Mouse (Mus musculus) testis, adult 2 months (tissue): ENCODE data around the gene Acadvl. TPM values are rescaled to one million over a fixed set of nuclear protein-coding genes. Genes with fewer than 3 reads are reported as not detected.

Experiments used
- H3K27ac ChIP-seq: fragments of 200-500 bp; 2 replicates; pipeline ENCODE4 v1.5.1; 2012; ENCODE audit warnings: low read depth, low read length; ENCODE audit not compliant: control insufficient read depth, insufficient read depth
- H3K27me3 ChIP-seq: fragments of 200-500 bp; 2 replicates; pipeline ENCODE4 v1.6.1; 2012; ENCODE audit warnings: mild to moderate bottlenecking, low read length, moderate library complexity; ENCODE audit not compliant: control insufficient read depth, insufficient read depth
- H3K36me3 ChIP-seq: fragments of 200-500 bp; 2 replicates; pipeline ENCODE4 v1.6.1; 2012; ENCODE audit warnings: mild to moderate bottlenecking, low read length; ENCODE audit not compliant: control insufficient read depth, insufficient read depth
- H3K4me1 ChIP-seq: fragments of 200-500 bp; 2 replicates; pipeline ENCODE4 v1.6.1; 2012; ENCODE audit warnings: low read length; ENCODE audit not compliant: control insufficient read depth, insufficient read depth
- H3K4me3 ChIP-seq: fragments of 200-500 bp; 2 replicates; pipeline ENCODE4 v1.5.1; 2012; ENCODE audit warnings: low read depth, mild to moderate bottlenecking, low read length, moderate library complexity, mixed read lengths; ENCODE audit not compliant: control insufficient read depth
- CTCF ChIP-seq: fragments of 200-500 bp; IDR thresholded peaks from 2 replicates; pipeline ENCODE4 v1.5.1; 2012; ENCODE audit warnings: low read depth, mild to moderate bottlenecking, inconsistent platforms, low read length, moderate library complexity; ENCODE audit not compliant: control insufficient read depth, insufficient read depth, insufficient replicate concordance
- POLR2A ChIP-seq: fragments of 200-500 bp; IDR thresholded peaks from 2 replicates; pipeline ENCODE4 v1.6.1; 2012; ENCODE audit warnings: low read depth, mild to moderate bottlenecking, inconsistent platforms, low read length, moderate library complexity; ENCODE audit not compliant: control insufficient read depth
- polyA plus RNA-seq: library from polyadenylated mRNA; depleted of rRNA; stranded (reverse); fragments of >200 nt; gene quantifications from 2 replicates; pipeline ENCODE4 v1.2.3, GENCODE M21; 2012

Gene Acadvl
- polyA plus RNA-seq, 1 experiment = 20.6 TPM

DNA sequence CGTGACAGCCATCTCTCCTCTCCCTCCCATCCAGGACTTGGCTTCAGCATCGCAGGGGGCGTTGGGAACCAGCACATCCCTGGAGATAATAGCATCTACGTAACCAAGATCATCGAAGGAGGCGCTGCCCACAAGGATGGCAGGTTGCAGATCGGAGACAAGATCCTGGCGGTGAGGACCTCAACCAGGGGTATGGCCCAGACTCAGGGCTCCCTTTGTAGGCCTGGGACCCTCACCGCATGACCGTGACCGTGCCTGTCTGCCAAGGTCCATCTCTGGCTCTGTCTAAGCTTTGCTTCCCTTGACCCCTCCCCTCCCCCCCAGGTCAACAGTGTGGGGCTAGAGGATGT is 16.1 kb upstream of the Acadvl start:
- H3K27ac ChIP-seq = no peak overlapping the region
- H3K4me1 ChIP-seq = peaks cover 32% of the 10 kb centered on the region
- no peaks in the 10 kb centered on the region for H3K36me3 ChIP-seq
- TF ChIP-seq CTCF = no peak
- no peak for TF ChIP-seq POLR2A
- no peak overlapping the region for H3K4me3 ChIP-seq
- H3K27me3 ChIP-seq = no peaks in the 10 kb centered on the region

- Histone ChIP-seq H3K27ac (no peak overlapping the region), H3K4me3 (no peak overlapping the region), H3K36me3 (no peaks in the 10 kb centered on the region), H3K27me3 (no peaks in the 10 kb centered on the region), H3K4me1 (peaks cover 35% of the 10 kb centered on the region)
- TF ChIP-seq POLR2A (no peak), CTCF (no peak)
These were observed 15.6 kb upstream of the Acadvl start for GRCm38 (mm10) chr11:70030651-70031320.

DNA sequence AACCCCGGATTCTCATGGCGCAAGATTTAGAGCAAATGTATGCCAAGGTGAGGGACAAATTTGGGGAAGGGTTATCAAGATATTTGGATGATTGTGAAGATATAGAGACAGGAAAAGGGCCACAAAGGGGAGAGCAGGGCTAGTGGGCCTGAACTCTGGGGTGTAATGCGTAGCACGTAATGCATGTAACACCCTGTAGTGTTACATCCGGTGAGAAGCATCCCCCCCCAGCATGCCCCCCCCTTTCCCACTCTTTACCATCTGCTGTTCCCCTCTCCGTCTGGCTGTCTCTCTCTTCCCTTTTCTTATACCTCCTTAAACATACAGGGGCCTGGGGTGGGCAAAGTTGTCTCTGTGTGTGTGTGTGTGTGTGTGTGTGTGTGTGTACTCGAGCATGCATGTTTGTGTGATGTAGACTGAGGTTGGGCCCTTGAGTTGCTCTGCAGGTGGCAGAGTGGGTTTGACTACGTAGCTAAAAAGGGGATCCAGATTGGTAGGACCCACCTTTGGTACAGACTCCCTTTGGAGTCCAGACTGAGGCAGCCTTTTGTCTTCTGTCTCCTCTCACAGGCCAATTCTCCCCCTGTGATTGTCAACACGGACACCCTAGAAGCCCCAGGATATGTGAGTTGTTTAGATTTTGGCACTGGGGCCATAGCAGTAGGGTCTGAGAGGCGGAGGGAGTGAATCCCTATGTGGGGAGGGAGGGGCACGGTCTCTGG is 14.8 kb upstream of the Acadvl start:
- Histone ChIP-seq H3K36me3 (no peaks in the 10 kb centered on the region), H3K27ac (no peak overlapping the region), H3K4me3 (no peak overlapping the region), H3K27me3 (no peaks in the 10 kb centered on the region), H3K4me1 (peaks cover 35% of the 10 kb centered on the region)
- TF ChIP-seq CTCF (no peak), POLR2A (no peak)

DNA sequence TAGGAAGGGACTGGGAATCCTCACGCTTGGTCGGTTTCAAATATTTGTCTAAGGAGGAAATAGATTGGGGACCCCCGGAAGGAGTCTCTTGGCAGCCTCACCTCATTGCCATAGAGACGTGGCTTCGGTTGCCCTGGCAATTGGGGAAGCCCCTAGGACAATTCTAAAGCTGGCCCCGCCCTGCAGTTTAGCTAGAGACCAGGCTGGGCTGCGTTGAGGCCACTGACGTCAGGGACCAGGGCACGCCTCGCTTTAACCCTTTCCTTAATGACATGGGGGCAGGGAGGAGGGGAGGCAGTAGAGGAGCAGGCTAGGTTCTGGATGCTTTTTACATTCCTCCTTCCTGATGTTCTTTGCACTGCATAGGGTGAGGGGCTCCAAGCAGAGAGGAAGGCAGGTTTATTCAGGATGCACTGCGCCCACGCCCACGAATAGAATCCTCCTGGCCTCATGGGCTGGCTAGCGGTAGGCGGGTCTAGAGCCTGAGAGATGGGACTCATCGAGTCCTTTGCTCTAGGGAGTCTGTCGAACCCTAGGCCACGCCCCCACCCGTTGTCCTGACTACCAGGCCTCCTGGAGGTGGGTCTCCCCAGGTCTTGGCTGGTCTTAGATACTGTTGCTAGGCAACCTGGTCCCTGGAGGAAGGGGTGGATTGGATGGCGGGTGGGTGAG is 14.1 kb upstream of the Acadvl start:
- TF ChIP-seq CTCF (no peak), POLR2A (no peak)
- no peaks in the 10 kb centered on the region for H3K27me3 ChIP-seq

DNA sequence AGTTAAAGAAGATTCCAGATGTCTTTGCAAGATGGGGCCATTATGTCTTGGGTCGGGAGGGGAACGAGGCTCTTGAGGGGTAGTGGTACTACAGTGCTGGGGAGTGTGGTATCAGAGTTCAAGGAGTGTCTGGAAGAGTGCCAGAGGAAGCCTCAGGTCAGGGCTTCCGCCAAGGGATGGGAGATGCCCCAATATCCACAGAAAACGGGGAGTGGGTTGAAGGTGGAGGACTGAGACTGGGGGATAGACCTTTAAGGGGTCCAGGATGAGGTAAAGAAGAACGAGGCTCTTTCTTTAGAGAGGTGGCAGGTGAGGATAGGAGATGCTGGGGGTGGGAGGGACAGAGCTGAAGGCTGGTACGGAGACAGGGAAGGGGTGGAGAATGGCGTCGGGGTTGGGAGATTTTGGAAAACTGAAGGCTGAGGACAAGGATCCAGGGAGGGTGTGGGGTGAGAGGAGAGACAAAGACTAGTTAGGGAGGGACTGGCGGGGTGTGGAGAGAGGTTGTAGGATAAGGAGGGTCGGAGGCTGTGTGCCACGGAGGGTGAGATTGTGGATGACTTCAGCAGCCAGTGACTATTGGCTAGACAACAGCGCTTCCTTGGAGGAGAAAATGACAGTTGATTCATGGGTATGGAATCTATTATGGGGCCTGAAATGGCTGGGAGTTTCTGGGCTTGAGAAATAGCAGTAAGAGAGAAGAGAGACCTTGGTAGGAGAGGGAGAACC is 13.4 kb upstream of the Acadvl start:
- TF ChIP-seq CTCF (no peak), POLR2A (no peak)
- Histone ChIP-seq H3K36me3 (no peaks in the 10 kb centered on the region), H3K4me1 (peaks cover 44% of the 10 kb centered on the region), H3K4me3 (peak overlapping the region; percentile 70), H3K27me3 (no peaks in the 10 kb centered on the region), H3K27ac (peak overlapping the region; percentile 15; the same call in 1 of the 2 replicates)

More for the DNA sequence above, 14.1 kb upstream of the Acadvl start:
- peak overlapping the region; percentile 70 for H3K4me3 ChIP-seq
- H3K36me3 ChIP-seq = no peaks in the 10 kb centered on the region
- H3K27ac ChIP-seq = 0 out of 2 replicates have a peak overlapping the region, but pooled peaks have one; percentile 23
- peaks cover 40% of the 10 kb centered on the region for H3K4me1 ChIP-seq

DNA sequence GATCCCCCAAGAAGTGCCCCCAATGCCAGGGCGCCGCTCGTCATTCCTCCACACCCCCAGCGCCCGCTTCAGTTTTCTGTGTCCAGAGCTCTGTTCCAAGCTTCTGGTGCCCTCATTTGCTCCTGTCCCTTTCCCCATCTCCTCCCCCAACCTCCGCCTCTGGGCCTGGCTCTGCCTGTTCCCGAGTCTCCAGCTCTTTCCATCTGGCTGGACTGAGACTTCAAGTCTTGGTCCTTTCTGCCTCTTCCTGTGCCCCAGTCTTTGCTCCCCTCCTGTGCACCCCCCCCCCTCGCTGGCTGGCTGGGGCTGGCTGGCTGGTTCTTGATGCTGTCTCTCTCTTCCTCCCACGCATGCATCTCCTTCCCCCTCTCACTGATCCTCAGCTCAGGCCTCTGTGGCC is 12.2 kb upstream of the Acadvl start:
- Histone ChIP-seq H3K27me3 (no peaks in the 10 kb centered on the region), H3K36me3 (no peaks in the 10 kb centered on the region), H3K4me3 (peak overlapping the region; percentile 9; the same call in 1 of the 2 replicates), H3K27ac (0 out of 2 replicates have a peak overlapping the region, but pooled peaks have one; percentile 15), H3K4me1 (peaks cover 46% of the 10 kb centered on the region)
- no peak for TF ChIP-seq CTCF
- no peak for TF ChIP-seq POLR2A

DNA sequence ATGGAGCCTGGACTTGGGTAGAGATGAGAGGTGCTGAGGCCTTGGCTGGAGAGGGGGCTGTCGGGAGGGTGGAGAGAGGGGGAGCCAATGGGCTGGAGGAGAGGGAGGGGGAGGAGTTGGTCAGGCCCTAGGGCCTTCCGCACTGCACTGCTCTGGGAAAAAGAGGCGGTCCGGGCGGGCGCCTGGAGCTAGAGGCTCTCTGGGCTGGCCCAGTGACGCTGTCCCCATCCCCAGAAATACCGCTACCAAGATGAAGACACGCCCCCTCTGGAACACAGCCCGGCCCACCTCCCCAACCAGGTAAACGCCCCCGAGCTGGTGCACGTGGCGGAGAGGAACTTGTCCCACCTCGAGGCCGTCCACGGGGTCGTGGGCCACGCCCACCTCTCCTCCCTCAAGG is 11.5 kb upstream of the Acadvl start:
- TF ChIP-seq POLR2A = no peak
- no peak for TF ChIP-seq CTCF
- no peaks in the 10 kb centered on the region for H3K27me3 ChIP-seq
- no peaks in the 10 kb centered on the region for H3K36me3 ChIP-seq
- H3K4me3 ChIP-seq = peak overlapping the region; percentile 44
- H3K4me1 ChIP-seq = peaks cover 49% of the 10 kb centered on the region
- H3K27ac ChIP-seq = no peak overlapping the region
